Mouse (Mus musculus): Measurements from ENCODE around the gene Gab2. TPM values are rescaled to one million over a fixed set of nuclear protein-coding genes. Genes with fewer than 3 reads are reported as not detected.

Gene Gab2
- total RNA-seq (2021) = 1 to 10 TPM; 8.7 to 9.8 TPM
- long read RNA-seq, experiment 1, full-length matches to known transcripts = 1 of 5 reads
- long read RNA-seq, experiment 1, partial matches to known transcripts = 0 of 5 reads
- long read RNA-seq, experiment 1, other reads (novel, unspliced or antisense) = 4 of 5 reads
- long read RNA-seq, experiment 2, full-length matches to known transcripts = 3 of 4 reads
- long read RNA-seq, experiment 2, partial matches to known transcripts = 0 of 4 reads
- long read RNA-seq, experiment 2, other reads (novel, unspliced or antisense) = 1 of 4 reads

DNA sequence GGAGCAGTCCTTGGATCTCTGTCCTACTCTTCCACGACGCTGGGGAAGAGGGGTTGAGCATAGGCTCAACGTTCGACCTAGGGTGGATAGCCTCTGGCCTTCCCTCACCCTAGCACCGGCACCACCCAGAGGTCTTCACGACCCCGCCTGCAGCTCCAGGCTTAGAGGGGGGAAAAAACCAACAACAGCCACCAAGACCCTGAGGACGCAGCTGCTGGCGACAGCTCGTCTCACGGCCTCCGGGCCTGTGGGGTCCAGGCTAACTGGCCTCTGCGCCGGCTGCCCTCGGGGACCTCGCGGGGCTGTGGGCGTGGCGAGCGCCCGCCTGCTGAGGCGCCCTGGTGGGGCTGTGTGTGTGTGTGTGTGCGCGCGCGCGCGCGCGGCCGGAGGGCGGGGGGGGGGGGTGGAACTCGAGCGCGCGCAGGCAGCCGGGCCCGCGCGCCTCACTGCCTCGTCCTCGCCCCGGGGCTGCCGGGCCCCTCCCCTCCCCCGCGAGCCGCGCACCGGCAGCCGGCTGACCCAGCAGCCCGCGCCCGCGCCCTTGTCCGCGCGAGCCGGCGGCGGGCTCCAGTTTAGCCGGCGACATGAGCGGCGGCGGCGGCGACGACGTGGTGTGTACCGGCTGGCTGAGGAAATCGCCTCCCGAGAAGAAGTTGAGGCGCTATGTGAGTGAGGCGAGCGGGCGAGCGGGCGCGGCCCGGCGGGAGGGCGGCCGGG is at the start of gene Gab2:
Gene Gab2, plus strand, starts transcription at position 345 of the 717 bp plus-strand sequence.
- peak; percentile 82 for DNase-seq
- intact Hi-C loops (cut with DNase I; ENCODE audit: low total_unique reads) = loop anchor here (5.0 kb wide), 2 partner anchors 109 to 216 kb away; no protein-coding TSS in a partner anchor

DNA sequence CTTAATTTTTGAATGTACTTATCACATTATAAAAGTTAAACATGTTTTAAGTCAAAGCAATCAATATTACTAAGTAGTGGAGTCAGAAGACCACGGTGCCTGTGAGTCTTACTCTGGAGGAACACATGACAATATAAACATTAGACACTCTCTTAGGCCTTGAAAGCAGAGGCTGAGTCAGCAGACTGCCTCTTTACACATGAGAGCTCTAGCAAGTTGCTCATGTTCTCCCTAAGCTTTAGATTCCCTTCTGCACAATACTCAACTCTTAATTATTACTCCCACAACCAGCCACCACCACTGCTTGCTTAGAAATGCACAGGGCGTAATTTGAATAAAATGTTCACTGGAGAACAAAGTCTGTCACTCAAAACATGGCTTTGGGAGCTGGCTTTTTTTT is 49.0 kb upstream of the Gab2 start:
- intact Hi-C loops (cut with DNase I; ENCODE audit: low total_unique reads) = no loop called here
- no peak for DNase-seq

- intact Hi-C loops (cut with DNase I; ENCODE audit: low total_unique reads) = no loop called here
- no peak for DNase-seq
Observed at GRCm38 (mm10) chr7:97039641-97040040, 41.7 kb upstream of the Gab2 start.

DNA sequence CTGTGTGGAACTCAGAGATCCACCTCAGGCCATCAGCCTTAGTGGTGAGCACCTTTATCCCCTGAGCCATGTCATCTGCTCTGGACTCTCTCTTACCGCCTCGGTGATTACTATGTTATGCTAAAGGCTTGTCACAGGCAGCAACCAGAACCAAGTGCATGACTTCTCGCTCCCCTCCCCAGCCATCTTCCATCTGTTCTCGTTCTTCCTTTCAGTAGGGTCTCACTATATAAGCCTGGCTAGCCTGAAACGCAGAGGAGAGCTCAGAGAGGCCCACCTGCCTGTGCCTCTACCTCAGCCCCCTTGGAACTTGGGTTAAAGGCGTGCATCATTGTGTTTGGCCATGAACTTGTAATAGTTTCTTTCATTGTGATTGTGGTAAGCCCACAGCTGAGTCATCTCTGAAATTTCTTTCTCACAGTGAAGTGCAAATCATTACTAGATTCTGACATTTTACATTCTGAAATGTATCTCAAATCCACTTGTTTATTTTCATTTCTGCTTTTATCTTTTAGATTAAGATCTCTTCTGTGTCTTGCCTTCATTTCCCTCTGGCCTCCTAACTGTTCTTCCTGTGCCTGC is 39.4 kb upstream of the Gab2 start:
- DNase-seq = no peak
- intact Hi-C loops (cut with DNase I; ENCODE audit: low total_unique reads) = no loop called here

GRCm38 (mm10) chr7:97042981-97043380 is 38.4 kb upstream of the Gab2 start:
- intact Hi-C loops (cut with DNase I; ENCODE audit: low total_unique reads) = no loop called here
- DNase-seq = no peak

GRCm38 (mm10) chr7:97060966-97061365 is 20.4 kb upstream of the Gab2 start:
- DNase-seq = no peak
- intact Hi-C loops (cut with DNase I; ENCODE audit: low total_unique reads) = no loop called here

GRCm38 (mm10) chr7:97071512-97071911 is 9.9 kb upstream of the Gab2 start:
- no peak for DNase-seq
- intact Hi-C loops (cut with DNase I; ENCODE audit: low total_unique reads) = no loop called here

- intact Hi-C loops (cut with DNase I; ENCODE audit: low total_unique reads) = no loop called here
- no peak for DNase-seq
Observed at GRCm38 (mm10) chr7:97072061-97072460, 9.3 kb upstream of the Gab2 start.

- intact Hi-C loops (cut with DNase I; ENCODE audit: low total_unique reads) = no loop called here
- no peak for DNase-seq
Observed at GRCm38 (mm10) chr7:97074974-97075373, 6.4 kb upstream of the Gab2 start.

- intact Hi-C loops (cut with DNase I; ENCODE audit: low total_unique reads) = no loop called here
- no peak for DNase-seq
Observed at GRCm38 (mm10) chr7:97076977-97077376, 4.4 kb upstream of the Gab2 start.

DNA sequence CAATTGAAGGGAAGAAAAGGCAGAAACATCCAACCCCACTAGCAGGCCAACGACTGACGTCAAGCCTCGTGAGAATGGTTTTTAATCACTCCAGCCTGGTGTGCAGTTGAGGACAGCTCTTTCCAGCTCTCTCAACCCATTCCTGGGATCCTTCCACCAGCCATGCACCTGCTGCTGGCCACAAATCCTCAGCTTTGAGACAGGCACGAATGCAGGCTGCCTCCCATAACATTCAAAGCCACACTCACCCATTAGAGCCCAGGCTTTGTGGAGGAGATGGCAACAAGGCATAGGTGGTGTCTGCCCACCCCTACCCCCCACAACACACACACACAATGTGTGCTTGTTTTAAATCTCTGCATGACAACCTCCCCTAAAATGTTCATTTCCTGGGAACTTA is 2.7 kb upstream of the Gab2 start:
- intact Hi-C loops (cut with DNase I; ENCODE audit: low total_unique reads) = no loop called here
- no peak for DNase-seq

GRCm38 (mm10) chr7:97079145-97079544 is 2.2 kb upstream of the Gab2 start:
- intact Hi-C loops (cut with DNase I; ENCODE audit: low total_unique reads) = no loop called here
- DNase-seq = peak; percentile 16

GRCm38 (mm10) chr7:97079651-97080365 is 1.6 kb upstream of the Gab2 start:
- no peak for DNase-seq
- intact Hi-C loops (cut with DNase I; ENCODE audit: low total_unique reads) = loop anchor here (5.0 kb wide), 2 partner anchors 108 to 217 kb away; no protein-coding TSS in a partner anchor

- intact Hi-C loops (cut with DNase I; ENCODE audit: low total_unique reads) = loop anchor here (5.0 kb wide), 2 partner anchors 108 to 217 kb away; no protein-coding TSS in a partner anchor
- no peak for DNase-seq
Observed at GRCm38 (mm10) chr7:97080621-97081241, 655 bp upstream of the Gab2 start.

- DNase-seq = no peak
- intact Hi-C loops (cut with DNase I; ENCODE audit: low total_unique reads) = loop anchor here (5.0 kb wide), 2 partner anchors 110 to 215 kb away; no protein-coding TSS in a partner anchor
Observed at GRCm38 (mm10) chr7:97081959-97082218, 503 bp downstream of the Gab2 start.

DNA sequence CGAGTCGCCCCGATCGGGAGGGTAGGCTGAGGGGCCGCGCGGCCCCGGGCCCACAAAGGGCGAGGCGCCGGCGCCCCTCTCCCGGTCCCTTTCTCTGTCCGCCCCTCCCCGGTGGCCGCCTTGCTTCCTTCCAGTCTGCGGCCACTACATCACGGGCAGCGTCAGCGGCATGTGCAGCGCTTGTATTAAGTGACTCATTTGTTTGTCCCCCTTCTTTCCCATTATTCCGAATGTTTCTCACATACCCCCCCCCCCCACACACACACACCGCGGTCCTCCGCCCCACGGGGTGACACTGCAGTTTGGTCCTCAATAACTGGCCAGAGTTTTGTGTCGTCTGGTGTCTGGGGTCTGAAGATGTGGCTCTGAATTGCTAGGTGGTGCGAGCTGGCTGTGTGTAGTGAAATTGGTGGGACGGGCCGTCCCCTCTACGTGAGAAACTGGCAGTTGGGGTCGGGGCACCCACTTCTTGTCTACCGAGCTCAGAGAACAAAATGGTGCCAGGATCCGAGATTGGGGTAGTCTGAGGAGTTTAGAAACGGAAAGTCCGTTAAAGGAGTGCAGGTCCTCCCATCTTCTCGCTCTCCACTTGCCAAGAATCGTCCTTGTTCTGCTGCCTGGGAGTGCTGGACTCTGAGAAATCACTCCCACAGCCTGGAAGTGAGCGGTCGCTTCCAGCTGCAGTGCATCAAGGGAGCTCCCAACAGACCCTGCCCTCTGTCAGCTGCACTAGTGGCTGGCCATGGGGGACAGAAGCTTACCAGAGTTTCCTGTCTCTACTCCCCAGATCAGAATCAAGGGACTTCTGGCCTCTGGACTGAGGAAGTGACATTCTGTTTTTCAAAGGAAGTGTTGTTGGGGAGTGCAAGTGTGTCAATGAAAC is 1.1 kb downstream of the Gab2 start:
- DNase-seq = peak; percentile 65
- intact Hi-C loops (cut with DNase I; ENCODE audit: low total_unique reads) = loop anchor here (5.0 kb wide), 2 partner anchors 110 to 215 kb away; no protein-coding TSS in a partner anchor

GRCm38 (mm10) chr7:97083579-97083978 is 2.2 kb downstream of the Gab2 start:
- DNase-seq = no peak
- intact Hi-C loops (cut with DNase I; ENCODE audit: low total_unique reads) = loop anchor here (5.0 kb wide), 2 partner anchors 111 to 214 kb away; no protein-coding TSS in a partner anchor

DNA sequence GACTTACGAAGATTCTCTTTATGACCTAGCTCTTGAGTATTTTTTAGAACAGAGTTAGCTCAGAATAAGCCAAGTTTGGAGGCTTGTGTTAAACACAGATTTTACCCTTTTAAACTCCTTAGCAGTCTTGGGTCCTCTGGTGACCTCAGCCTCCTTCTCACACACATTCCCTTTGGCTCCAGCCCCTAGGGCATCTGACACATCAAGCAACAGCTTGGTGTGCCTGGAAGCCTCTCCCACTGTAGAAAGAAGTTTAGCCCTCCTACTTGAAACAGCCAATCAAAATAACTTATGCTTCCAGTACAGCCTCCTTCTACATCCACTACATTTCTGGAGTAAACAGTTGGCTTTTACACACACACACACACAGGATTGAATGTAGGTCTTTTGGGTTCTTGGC is 2.8 kb downstream of the Gab2 start:
- intact Hi-C loops (cut with DNase I; ENCODE audit: low total_unique reads) = loop anchor here (5.0 kb wide), 2 partner anchors 112 to 213 kb away; no protein-coding TSS in a partner anchor
- DNase-seq = peak; percentile 43

DNA sequence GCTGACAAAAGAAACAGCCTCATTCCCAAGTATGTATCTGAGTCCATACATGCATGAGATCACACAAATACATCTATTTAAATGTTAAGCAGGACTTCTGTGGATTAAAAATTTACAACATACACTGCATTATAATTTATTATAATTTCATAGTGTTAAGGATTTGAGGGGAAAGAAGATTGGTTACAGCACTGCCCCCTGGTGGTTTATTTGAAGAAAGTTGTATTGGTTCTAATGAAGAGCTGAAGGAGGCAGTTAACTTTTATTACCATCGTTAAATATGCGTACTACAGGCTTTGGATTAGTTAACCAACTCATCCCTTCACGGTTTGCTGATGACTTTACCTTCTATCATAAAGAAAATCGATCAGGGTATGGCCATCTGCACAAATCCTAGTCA is 3.9 kb downstream of the Gab2 start:
- intact Hi-C loops (cut with DNase I; ENCODE audit: low total_unique reads) = no loop called here

More for the DNA sequence above, 3.9 kb downstream of the Gab2 start:
- DNase-seq = no peak
